Mouse (Mus musculus) mature B cell (primary cell): Measurements from ENCODE around the gene Rpgrip1l.

Source experiments
- in situ Hi-C: fragments of 300-500 bp; cut with MboI; formaldehyde crosslinking; loops from 2 replicates; pipeline ENCODE4 v1.14.3; 2019

Rpgrip1l gene

GRCm38 (mm10) chr8:91329056-91329455, 16.0 kb upstream of the Rpgrip1l start:
- in situ Hi-C loops = no loop called here

GRCm38 (mm10) chr8:91327471-91328205, 14.6 kb upstream of the Rpgrip1l start:
- in situ Hi-C loops = no loop called here

GRCm38 (mm10) chr8:91326946-91327345, 13.9 kb upstream of the Rpgrip1l start:
- in situ Hi-C loops = no loop called here

- in situ Hi-C loops = no loop called here
Observed at GRCm38 (mm10) chr8:91326018-91326417, 13.0 kb upstream of the Rpgrip1l start.

GRCm38 (mm10) chr8:91324916-91325315, 11.9 kb upstream of the Rpgrip1l start:
- in situ Hi-C loops = no loop called here

- in situ Hi-C loops = no loop called here
Observed at GRCm38 (mm10) chr8:91324271-91324670, 11.2 kb upstream of the Rpgrip1l start.

GRCm38 (mm10) chr8:91323511-91323910, 10.4 kb upstream of the Rpgrip1l start:
- in situ Hi-C loops = no loop called here

- in situ Hi-C loops = no loop called here
Observed at GRCm38 (mm10) chr8:91318938-91319729, 6.1 kb upstream of the Rpgrip1l start.

- in situ Hi-C loops = no loop called here
Observed at GRCm38 (mm10) chr8:91317567-91318227, 4.6 kb upstream of the Rpgrip1l start.

GRCm38 (mm10) chr8:91312342-91312741, 720 bp downstream of the Rpgrip1l start:
- in situ Hi-C loops = no loop called here

GRCm38 (mm10) chr8:91304481-91305386, 8.3 kb downstream of the Rpgrip1l start:
- in situ Hi-C loops = no loop called here

GRCm38 (mm10) chr8:91298672-91299071, 14.4 kb downstream of the Rpgrip1l start:
- in situ Hi-C loops = no loop called here

GRCm38 (mm10) chr8:91295786-91296185, 17.3 kb downstream of the Rpgrip1l start:
- in situ Hi-C loops = no loop called here

- in situ Hi-C loops = no loop called here
Observed at GRCm38 (mm10) chr8:91290576-91290975, 22.5 kb downstream of the Rpgrip1l start.

GRCm38 (mm10) chr8:91286237-91286636, 26.8 kb downstream of the Rpgrip1l start:
- in situ Hi-C loops = no loop called here

- in situ Hi-C loops = no loop called here
Observed at GRCm38 (mm10) chr8:91283815-91284214, 29.2 kb downstream of the Rpgrip1l start.

GRCm38 (mm10) chr8:91282655-91283054, 30.4 kb downstream of the Rpgrip1l start:
- in situ Hi-C loops = no loop called here

GRCm38 (mm10) chr8:91281545-91281944, 31.5 kb downstream of the Rpgrip1l start:
- in situ Hi-C loops = no loop called here

- in situ Hi-C loops = no loop called here
Observed at GRCm38 (mm10) chr8:91280467-91281212, 32.4 kb downstream of the Rpgrip1l start.

- in situ Hi-C loops = no loop called here
Observed at GRCm38 (mm10) chr8:91278060-91278459, 35.0 kb downstream of the Rpgrip1l start.

- in situ Hi-C loops = no loop called here
Observed at GRCm38 (mm10) chr8:91276337-91276736, 36.7 kb downstream of the Rpgrip1l start.
